Mouse (Mus musculus): ENCODE measurements at regions not wholly inside any gene's neighbourhood (a gene's known extent, or its start where the extent isn't known, plus 50 kb on each side); places are given as distances from the start of the nearest gene placed in this dataset.

GRCm38 (mm10) chr17:9282333-9283176 lies 139.3 kb upstream of the Gm17728 start:
- 93% methylated on average over 7 of the region's 7 CpGs for WGBS
- H3K4me2 ChIP-seq (ENCODE audit: low read length) = no peak overlapping the region
- no peak for ATAC-seq (ENCODE audit: low FRiP score, low TSS enrichment)
- no peak overlapping the region for H3K9ac ChIP-seq (replicated peaks; ENCODE audit: low read length)
- no peak overlapping the region for H3K4me3 ChIP-seq (replicated peaks; ENCODE audit: low read depth, low read length)
- no peaks in the 10 kb centered on the region for H3K9me3 ChIP-seq (ENCODE audit: control insufficient read depth, low read length)
- peaks cover 4% of the 10 kb centered on the region; the same call in 1 of the 2 replicates for H3K4me1 ChIP-seq (ENCODE audit: control insufficient read depth, insufficient read depth, low read length)
- H3K27me3 ChIP-seq (ENCODE audit: control insufficient read depth, insufficient read depth, low read length) = no peaks in the 10 kb centered on the region
- no peak for DNase-seq
- no peaks in the 10 kb centered on the region for H3K36me3 ChIP-seq (ENCODE audit: control insufficient read depth, insufficient read depth, low read length)
- no peak overlapping the region for H3K27ac ChIP-seq (replicated peaks; ENCODE audit: low read depth, low read length)

GRCm38 (mm10) chr17:9286431-9286830 lies 135.4 kb upstream of the Gm17728 start:
- H3K27ac ChIP-seq (replicated peaks; ENCODE audit: low read depth, low read length) = no peak overlapping the region
- H3K4me1 ChIP-seq (ENCODE audit: control insufficient read depth, insufficient read depth, low read length) = no peaks in the 10 kb centered on the region
- H3K27me3 ChIP-seq (ENCODE audit: control insufficient read depth, insufficient read depth, low read length) = no peaks in the 10 kb centered on the region
- H3K4me2 ChIP-seq (ENCODE audit: low read length) = no peak overlapping the region
- H3K9ac ChIP-seq (replicated peaks; ENCODE audit: low read length) = no peak overlapping the region
- WGBS = 57% methylated on average over 5 of the region's 5 CpGs
- no peak for DNase-seq
- H3K36me3 ChIP-seq (ENCODE audit: control insufficient read depth, insufficient read depth, low read length) = no peaks in the 10 kb centered on the region
- no peak overlapping the region for H3K4me3 ChIP-seq (replicated peaks; ENCODE audit: low read depth, low read length)
- no peaks in the 10 kb centered on the region for H3K9me3 ChIP-seq (ENCODE audit: control insufficient read depth, low read length)
- ATAC-seq (ENCODE audit: low FRiP score, low TSS enrichment) = no peak

DNA sequence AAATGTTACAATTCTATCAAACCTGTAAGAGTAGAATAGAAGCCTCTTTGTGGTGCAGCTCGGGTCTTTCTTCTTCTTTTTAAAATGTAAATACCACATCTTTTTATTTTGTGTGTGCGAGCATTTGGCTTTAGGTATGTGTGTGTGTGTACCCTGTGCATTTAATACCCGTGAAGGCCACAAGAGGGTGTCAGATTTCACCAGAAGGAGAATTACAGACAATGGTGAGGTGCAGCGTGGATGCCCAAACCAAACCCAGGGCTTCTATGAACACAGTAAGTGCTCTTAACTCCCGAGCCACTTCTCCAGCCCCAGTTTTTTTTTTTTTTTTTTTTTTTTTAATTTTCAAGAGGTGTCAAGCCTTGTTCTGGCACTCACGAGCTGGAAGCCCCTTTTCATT lies 135.0 kb upstream of the Gm17728 start:
- 67% methylated on average over 6 of the region's 6 CpGs for WGBS
- Histone ChIP-seq H3K4me3 (replicated peaks; ENCODE audit: low read depth, low read length) (no peak overlapping the region), H3K9ac (replicated peaks; ENCODE audit: low read length) (no peak overlapping the region), H3K36me3 (ENCODE audit: control insufficient read depth, insufficient read depth, low read length) (no peaks in the 10 kb centered on the region), H3K4me2 (ENCODE audit: low read length) (no peak overlapping the region), H3K9me3 (ENCODE audit: control insufficient read depth, low read length) (no peaks in the 10 kb centered on the region), H3K27ac (replicated peaks; ENCODE audit: low read depth, low read length) (no peak overlapping the region), H3K4me1 (ENCODE audit: control insufficient read depth, insufficient read depth, low read length) (no peaks in the 10 kb centered on the region), H3K27me3 (ENCODE audit: control insufficient read depth, insufficient read depth, low read length) (no peaks in the 10 kb centered on the region)
- ATAC-seq (ENCODE audit: low FRiP score, low TSS enrichment) (no peak), DNase-seq (peak; percentile 42)

DNA sequence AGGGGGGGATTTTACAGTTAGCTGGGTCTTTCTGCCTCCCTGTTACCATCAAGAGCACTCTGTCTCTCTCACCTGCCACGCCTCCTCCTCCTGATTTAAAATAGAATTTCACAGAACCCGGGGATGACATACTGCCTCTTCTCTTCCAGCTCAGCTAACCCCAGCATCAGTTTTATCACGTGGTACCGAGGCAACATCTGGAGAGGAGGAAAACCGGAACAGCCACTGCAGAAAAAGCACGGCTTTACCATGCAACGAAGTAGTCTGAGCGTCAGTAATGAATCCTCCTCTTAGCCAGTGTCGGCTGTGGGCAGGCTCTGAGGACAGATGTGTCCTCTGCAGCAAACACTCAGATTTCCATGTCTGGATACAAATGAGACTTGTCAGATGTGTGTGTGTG lies 134.2 kb upstream of the Gm17728 start:
- DNase-seq (peak; percentile 23), ATAC-seq (ENCODE audit: low FRiP score, low TSS enrichment) (no peak)
- Histone ChIP-seq H3K4me2 (ENCODE audit: low read length) (no peak overlapping the region), H3K27ac (replicated peaks; ENCODE audit: low read depth, low read length) (no peak overlapping the region; the same call in 1 of the 2 replicates), H3K36me3 (ENCODE audit: control insufficient read depth, insufficient read depth, low read length) (no peaks in the 10 kb centered on the region), H3K4me3 (replicated peaks; ENCODE audit: low read depth, low read length) (no peak overlapping the region), H3K9ac (replicated peaks; ENCODE audit: low read length) (no peak overlapping the region), H3K27me3 (ENCODE audit: control insufficient read depth, insufficient read depth, low read length) (no peaks in the 10 kb centered on the region), H3K4me1 (ENCODE audit: control insufficient read depth, insufficient read depth, low read length) (no peaks in the 10 kb centered on the region), H3K9me3 (ENCODE audit: control insufficient read depth, low read length) (no peaks in the 10 kb centered on the region)
- 75% methylated on average over 9 of the region's 9 CpGs for WGBS

- Histone ChIP-seq H3K4me3 (replicated peaks; ENCODE audit: low read depth, low read length) (no peak overlapping the region), H3K27ac (replicated peaks; ENCODE audit: low read depth, low read length) (no peak overlapping the region), H3K9ac (replicated peaks; ENCODE audit: low read length) (no peak overlapping the region), H3K36me3 (ENCODE audit: control insufficient read depth, insufficient read depth, low read length) (no peaks in the 10 kb centered on the region), H3K9me3 (ENCODE audit: control insufficient read depth, low read length) (no peaks in the 10 kb centered on the region), H3K4me2 (ENCODE audit: low read length) (no peak overlapping the region), H3K4me1 (ENCODE audit: control insufficient read depth, insufficient read depth, low read length) (no peaks in the 10 kb centered on the region), H3K27me3 (ENCODE audit: control insufficient read depth, insufficient read depth, low read length) (no peaks in the 10 kb centered on the region)
- ATAC-seq (ENCODE audit: low FRiP score, low TSS enrichment) = no peak
- WGBS = 40% methylated on average over 4 of the region's 4 CpGs
- DNase-seq = no peak
Measured at GRCm38 (mm10) chr17:9291601-9292000, 130.3 kb upstream of the Gm17728 start.

DNA sequence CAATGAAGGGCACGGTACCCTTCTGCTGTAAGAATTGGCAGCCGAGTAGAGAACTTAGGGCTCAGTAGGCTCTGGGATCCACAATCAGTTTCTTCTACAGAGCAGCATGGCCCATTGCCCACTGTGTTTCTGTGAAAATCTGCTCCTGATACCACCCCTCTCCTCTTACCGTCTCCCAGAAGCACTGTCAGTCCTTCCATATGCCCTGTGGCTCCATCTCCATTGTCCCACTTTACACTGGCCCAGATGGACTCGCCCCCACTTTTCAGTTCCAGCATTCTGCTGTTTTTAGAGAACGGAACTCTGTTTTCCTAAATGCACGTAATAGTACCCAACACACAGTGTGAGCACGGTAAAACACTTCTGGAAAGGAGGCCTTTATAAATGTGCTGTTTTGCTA lies 129.6 kb upstream of the Gm17728 start:
- no peak for ATAC-seq (ENCODE audit: low FRiP score, low TSS enrichment)
- WGBS = 88% methylated on average over 7 of the region's 7 CpGs

GRCm38 (mm10) chr17:9296371-9296770 lies 125.5 kb upstream of the Gm17728 start:
- H3K27me3 ChIP-seq (ENCODE audit: control insufficient read depth, insufficient read depth, low read length) = no peaks in the 10 kb centered on the region
- H3K9ac ChIP-seq (replicated peaks; ENCODE audit: low read length) = no peak overlapping the region
- DNase-seq (no peak), ATAC-seq (ENCODE audit: low FRiP score, low TSS enrichment) (no peak)
- no peak overlapping the region for H3K27ac ChIP-seq (replicated peaks; ENCODE audit: low read depth, low read length)
- WGBS = 94% methylated on average over 1 of the region's 1 CpGs
- no peaks in the 10 kb centered on the region for H3K4me1 ChIP-seq (ENCODE audit: control insufficient read depth, insufficient read depth, low read length)
- H3K36me3 ChIP-seq (ENCODE audit: control insufficient read depth, insufficient read depth, low read length) = no peaks in the 10 kb centered on the region
- H3K9me3 ChIP-seq (ENCODE audit: control insufficient read depth, low read length) = no peaks in the 10 kb centered on the region
- no peak overlapping the region for H3K4me3 ChIP-seq (replicated peaks; ENCODE audit: low read depth, low read length)
- no peak overlapping the region for H3K4me2 ChIP-seq (ENCODE audit: low read length)

More for the DNA sequence above, 129.6 kb upstream of the Gm17728 start:
- Histone ChIP-seq H3K27ac (replicated peaks; ENCODE audit: low read depth, low read length) (no peak overlapping the region), H3K4me2 (ENCODE audit: low read length) (no peak overlapping the region), H3K4me1 (ENCODE audit: control insufficient read depth, insufficient read depth, low read length) (no peaks in the 10 kb centered on the region), H3K27me3 (ENCODE audit: control insufficient read depth, insufficient read depth, low read length) (no peaks in the 10 kb centered on the region), H3K9ac (replicated peaks; ENCODE audit: low read length) (no peak overlapping the region), H3K4me3 (replicated peaks; ENCODE audit: low read depth, low read length) (no peak overlapping the region), H3K9me3 (ENCODE audit: control insufficient read depth, low read length) (no peaks in the 10 kb centered on the region), H3K36me3 (ENCODE audit: control insufficient read depth, insufficient read depth, low read length) (no peaks in the 10 kb centered on the region)
- no peak for DNase-seq

DNA sequence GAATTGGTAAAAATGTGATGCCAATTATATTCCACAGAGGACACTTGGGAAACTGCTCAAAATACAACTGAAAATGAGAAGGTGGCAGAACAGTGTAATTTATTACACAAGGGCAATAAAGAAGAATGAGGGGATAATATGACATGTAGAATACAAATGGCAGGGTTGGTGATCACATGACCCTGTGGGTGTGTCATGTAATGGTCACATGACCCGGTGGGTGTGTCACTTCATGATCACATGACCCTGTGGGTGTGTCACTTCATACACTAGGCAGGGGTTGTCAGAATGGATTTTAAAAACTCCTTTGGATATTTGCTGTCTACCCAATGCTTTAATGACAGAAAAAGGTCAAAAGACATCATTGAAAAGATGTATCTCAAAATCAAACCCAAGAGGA lies 123.6 kb upstream of the Gm17728 start:
- Histone ChIP-seq H3K9ac (replicated peaks; ENCODE audit: low read length) (no peak overlapping the region), H3K4me1 (ENCODE audit: control insufficient read depth, insufficient read depth, low read length) (no peaks in the 10 kb centered on the region), H3K9me3 (ENCODE audit: control insufficient read depth, low read length) (no peaks in the 10 kb centered on the region), H3K36me3 (ENCODE audit: control insufficient read depth, insufficient read depth, low read length) (no peaks in the 10 kb centered on the region), H3K27me3 (ENCODE audit: control insufficient read depth, insufficient read depth, low read length) (no peaks in the 10 kb centered on the region), H3K4me3 (replicated peaks; ENCODE audit: low read depth, low read length) (no peak overlapping the region), H3K4me2 (ENCODE audit: low read length) (no peak overlapping the region), H3K27ac (replicated peaks; ENCODE audit: low read depth, low read length) (no peak overlapping the region)
- ATAC-seq (ENCODE audit: low FRiP score, low TSS enrichment) = no peak
- DNase-seq = no peak
- 93% methylated on average over 1 of the region's 1 CpGs for WGBS

GRCm38 (mm10) chr17:9301101-9301501 lies 120.8 kb upstream of the Gm17728 start:
- Histone ChIP-seq H3K36me3 (ENCODE audit: control insufficient read depth, insufficient read depth, low read length) (no peaks in the 10 kb centered on the region), H3K4me2 (ENCODE audit: low read length) (no peak overlapping the region), H3K4me3 (replicated peaks; ENCODE audit: low read depth, low read length) (no peak overlapping the region), H3K9ac (replicated peaks; ENCODE audit: low read length) (no peak overlapping the region), H3K27me3 (ENCODE audit: control insufficient read depth, insufficient read depth, low read length) (no peaks in the 10 kb centered on the region), H3K27ac (replicated peaks; ENCODE audit: low read depth, low read length) (no peak overlapping the region), H3K4me1 (ENCODE audit: control insufficient read depth, insufficient read depth, low read length) (no peaks in the 10 kb centered on the region), H3K9me3 (ENCODE audit: control insufficient read depth, low read length) (no peaks in the 10 kb centered on the region)
- WGBS = 38% methylated on average over 4 of the region's 4 CpGs
- ATAC-seq (ENCODE audit: low FRiP score, low TSS enrichment) (no peak), DNase-seq (no peak)
